Mouse (Mus musculus) lung, postnatal 36 days (tissue): Measurements from ENCODE around the gene Msl1.

Source experiments
- DNase-seq: peaks from one replicate; pipeline ENCODE4 v3.0.0; 2022; ENCODE audit warnings: mixed read lengths

The Msl1 gene

DNA sequence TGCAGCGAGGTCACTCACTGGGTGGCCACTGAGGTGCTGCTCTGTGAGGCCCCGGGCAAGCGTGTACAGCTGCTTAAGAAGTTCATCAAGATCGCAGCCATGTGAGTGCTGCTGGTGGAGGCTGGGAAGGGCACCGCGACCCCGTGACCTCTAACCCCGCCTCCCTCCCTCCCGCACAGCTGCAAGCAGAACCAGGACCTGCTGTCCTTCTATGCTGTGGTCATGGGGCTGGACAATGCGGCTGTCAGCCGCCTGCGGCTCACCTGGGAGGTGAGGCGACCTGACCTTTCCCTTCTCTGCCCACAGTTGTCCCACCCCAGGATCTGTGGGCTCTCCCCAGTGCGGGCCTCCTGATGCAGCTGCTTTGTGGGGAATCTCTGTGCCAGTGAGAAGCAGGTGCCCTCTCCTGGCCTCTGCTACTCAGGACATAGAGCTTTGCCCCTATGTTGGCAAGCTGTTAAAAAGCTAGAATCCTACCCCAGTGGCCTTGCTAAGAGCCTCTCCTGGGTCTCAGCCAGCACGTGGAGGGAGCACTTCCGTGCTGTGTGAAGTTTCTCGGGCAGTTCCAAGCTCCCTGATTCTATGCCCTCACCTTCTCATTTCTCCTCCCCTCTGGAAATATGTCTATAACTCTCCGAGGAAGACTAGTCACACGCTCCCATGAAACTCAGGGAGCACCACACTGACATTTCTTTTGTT, 54.0 kb downstream of the Msl1 start:
- DNase-seq: no peak

DNA sequence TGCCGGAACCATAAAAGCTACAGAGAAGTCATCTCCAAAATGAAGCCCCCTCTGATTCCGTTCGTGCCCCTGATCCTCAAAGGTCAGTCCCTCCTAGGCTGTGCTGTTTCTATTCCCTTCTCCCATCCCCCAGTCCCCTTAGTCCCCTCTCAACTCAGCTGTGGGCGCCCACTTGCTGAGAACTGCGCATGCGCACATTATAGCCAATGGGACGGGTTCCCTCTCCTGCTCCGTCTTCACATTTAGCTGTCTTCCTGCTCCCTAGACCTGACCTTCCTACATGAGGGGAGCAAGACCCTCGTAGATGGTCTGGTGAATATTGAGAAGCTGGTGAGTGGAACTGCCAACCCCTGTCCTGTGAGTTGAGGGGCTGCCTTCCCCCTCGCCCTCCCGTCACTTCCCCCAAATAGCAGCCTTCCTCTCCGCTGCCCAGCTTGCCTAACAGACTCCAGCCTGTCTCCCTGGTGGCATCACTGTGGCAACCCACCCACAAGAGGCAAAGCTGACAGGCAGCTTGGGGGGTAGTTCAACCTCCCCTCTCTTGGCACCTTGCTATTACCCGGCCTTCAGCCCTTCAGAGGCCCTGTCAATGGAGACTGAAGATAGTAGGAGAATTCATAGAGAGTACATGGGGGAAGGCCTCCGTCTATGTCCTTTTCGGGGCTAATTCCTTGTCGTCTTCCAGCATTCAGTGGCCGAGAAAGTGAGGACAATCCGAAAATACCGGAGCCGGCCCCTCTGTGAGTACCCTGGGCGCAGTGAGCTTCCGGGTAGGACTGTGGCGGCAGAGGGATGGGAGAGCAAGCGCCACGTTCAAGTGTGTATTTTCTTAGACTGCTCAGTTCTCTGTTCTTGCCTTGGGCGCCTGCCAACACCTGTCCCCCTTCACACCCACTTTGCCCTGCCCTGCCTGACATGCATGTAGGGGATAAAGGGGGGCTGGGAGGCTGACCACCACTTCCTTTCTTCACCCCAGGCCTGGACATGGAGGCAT, 55.1 kb downstream of the Msl1 start:
- DNase-seq: no peak

DNA sequence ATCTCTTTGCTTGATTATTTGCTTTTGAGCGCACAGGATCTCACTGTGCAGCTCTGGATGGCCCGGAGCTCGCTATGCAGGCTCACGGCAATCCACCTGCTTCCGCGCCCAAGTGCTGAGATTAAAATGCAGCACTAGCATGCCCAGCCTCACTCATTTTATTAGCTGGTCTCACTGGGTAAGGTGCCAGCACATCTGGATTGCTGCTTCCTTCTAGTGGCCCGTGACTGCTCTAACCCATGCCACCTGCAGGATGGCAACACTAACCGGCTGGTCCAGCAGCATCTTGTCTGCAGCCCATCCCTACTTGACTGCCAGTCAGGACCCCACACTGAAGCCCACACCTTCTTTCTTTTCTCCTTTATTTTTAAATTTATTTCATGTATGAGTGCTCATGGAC, 58.8 kb downstream of the Msl1 start:
- DNase-seq: no peak

DNA sequence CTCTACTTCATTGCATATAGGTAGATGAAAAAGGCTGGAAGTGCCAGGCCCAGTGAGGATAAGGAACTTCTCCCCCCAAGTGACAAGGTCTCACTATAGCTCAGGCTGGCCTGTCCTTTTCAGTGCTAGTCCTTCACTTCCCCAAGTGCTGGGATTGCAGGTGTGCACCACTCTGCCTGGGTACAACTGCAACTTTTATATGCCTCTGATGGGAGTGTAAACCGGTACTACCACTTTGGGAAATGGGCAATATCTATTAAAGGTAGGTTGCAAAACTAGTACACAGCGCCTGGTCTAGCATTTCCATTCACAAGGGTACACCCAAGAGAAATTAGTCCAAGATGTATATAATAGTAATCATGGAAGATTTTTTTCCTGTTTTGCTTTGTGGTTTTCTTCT, 59.3 kb downstream of the Msl1 start:
- peak; percentile 56 for DNase-seq
